Mouse (Mus musculus): ENCODE measurements at regions not wholly inside any gene's neighbourhood (a gene's known extent, or its start where the extent isn't known, plus 50 kb on each side); places are given as distances from the start of the nearest gene placed in this dataset.

DNA sequence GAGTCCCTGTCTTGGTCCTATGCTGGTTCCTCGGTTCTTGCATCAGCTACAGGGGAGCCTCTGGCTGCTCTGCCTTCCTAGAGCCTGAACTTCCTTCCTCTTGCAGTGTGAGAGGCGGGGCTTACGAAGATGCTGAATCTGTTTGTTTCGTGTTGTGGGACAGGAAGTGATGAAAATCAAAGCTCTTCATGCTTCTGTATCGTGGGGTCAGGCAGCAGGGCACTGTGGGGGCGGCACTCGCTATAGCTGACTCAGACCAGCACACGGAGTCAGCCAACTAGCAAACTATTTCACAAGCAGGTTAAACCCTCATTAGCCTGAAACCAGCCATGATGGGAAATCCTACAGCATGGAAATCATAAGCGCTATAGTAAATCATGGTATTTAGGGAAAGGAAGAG is 208.8 kb downstream of the Efnb2 start:
- TF ChIP-seq CTCF (IDR thresholded peaks at IDR 0.05; ENCODE audit: insufficient read depth, low read length), result no peak
- TF ChIP-seq POLR2A (IDR thresholded peaks at IDR 0.05; ENCODE audit: borderline replicate concordance, extremely low read depth, low read depth, low read length), result no peak
